Mouse (Mus musculus): Measurements from ENCODE around the gene Castor2. TPM values are rescaled to one million over a fixed set of nuclear protein-coding genes. Genes with fewer than 3 reads are reported as not detected.

Gene Castor2
- total RNA-seq (2022), result 10 to 100 TPM; 18.4 to 37.2 (median 23.6) TPM

DNA sequence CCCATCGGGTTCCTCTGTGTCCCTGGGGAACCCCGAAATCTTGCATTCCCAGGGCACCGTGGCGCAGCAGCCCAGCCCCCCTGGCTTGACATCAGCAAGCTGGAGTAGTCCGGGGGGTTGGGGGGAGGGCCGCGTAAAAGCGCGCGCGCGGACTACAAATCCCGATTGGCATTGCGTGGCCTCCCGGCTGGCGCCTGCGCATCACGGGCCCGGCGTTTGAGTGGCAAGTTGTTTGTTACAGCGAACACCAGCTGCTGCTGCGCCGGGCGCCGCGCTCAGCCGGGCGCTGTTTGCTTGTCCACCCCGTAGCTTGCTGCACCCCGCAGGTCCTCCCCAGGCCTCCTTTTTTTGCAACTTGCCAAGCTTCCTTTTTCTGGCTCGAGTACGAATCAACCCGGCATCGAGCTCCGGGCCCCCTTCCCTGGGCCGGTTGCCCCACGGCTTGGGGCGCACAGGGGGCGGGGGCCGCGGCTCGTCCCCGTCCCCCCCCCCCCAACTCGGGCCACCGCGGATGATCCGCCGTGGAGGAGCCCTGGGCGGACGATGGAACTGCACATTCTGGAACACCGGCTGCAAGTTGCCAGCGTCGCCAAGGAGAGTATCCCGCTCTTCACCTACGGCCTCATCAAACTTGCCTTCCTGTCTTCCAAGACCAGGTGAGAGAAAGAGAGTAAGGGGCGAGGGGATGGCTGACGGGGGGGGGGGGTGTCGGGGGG lies at the start of gene Castor2:
TSS of gene Castor2 (plus strand) at position 216 of the 716 bp plus-strand sequence.
- peak; percentile 91 for DNase-seq

DNA sequence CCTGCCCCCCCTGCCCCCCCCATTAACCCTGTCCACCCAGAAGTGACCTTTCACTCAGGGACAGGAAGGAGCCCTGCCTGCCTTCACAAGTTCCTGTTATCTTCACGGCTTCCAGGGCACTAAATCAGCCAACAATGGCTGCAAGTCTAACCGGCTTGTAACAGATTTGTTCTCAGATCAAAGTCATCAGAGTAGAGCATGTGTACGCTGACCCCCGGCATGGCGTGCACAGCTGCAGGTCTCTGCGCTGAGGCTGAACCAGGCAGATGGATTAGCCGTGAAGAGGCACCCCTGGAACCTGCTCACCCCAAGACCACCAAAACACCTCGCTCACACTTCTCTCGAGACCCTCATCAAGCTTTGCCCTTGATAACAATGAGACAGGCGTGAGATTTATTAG lies 48.8 kb upstream of the Castor2 start:
- DNase-seq, result no peak

DNA sequence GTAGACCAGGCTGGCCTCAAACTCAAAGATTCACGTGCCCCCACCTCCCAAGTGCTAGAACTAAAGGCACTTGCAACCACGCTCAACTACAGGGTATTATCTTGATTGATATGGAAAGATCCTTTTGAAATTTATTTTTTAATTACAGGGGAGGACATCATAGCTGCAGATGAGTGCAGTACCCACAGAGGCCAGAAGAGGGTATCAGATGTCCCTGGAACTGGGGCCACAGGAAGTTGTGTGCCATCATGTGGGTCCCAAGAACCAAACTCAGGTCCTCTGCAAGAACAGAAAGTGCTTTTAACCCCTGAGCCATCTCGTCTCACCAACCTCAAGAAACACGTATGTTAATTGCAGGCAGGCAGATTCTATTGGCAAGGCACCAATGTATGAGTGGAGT lies 46.9 kb upstream of the Castor2 start:
- no peak for DNase-seq

DNA sequence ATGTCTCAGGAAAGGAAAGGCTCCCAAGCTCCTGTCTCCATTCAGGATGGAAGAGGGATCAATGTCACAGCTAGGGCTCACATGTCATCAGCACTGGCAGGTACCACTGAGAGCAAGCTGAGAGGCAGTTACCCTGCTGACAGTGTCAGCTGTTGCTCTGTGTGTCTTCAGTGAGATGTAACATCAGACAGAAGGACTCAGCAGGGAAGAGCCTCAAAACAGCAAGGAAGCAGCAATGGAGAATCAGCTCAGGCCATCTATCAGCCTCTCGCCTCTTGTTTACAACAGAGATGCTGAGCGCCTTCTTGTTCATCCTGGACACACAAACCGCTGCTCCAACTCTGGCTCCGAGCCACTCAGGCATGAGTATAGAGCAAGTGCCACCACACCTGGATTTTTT lies 45.0 kb upstream of the Castor2 start:
- no peak for DNase-seq

DNA sequence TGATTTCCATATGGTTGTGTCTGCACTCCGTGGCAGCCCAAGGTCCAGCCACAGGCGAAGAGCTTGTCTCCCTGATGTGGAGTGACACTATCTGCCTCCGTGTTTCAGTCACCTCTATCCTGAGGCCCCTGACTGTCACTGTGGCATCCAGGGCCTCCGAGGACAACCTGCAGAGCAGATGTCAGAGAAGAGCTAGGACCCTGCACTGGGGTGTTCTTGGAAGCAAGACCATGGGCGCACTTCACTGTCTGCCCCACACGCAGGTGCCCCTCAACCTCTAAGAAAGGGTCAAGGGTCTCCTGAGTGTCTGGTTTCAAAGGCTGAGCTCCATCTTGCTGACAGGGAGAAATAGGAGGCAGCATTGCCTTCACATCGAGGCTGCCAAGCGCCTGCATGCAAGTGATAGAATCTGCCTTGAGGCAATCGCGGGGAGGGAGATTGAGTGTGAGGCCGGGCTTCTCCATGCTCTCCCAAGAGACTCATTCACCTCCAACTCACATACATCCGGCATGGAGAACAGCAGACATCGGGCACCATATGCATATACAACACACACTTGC lies 40.6 kb upstream of the Castor2 start:
- no peak for DNase-seq

DNA sequence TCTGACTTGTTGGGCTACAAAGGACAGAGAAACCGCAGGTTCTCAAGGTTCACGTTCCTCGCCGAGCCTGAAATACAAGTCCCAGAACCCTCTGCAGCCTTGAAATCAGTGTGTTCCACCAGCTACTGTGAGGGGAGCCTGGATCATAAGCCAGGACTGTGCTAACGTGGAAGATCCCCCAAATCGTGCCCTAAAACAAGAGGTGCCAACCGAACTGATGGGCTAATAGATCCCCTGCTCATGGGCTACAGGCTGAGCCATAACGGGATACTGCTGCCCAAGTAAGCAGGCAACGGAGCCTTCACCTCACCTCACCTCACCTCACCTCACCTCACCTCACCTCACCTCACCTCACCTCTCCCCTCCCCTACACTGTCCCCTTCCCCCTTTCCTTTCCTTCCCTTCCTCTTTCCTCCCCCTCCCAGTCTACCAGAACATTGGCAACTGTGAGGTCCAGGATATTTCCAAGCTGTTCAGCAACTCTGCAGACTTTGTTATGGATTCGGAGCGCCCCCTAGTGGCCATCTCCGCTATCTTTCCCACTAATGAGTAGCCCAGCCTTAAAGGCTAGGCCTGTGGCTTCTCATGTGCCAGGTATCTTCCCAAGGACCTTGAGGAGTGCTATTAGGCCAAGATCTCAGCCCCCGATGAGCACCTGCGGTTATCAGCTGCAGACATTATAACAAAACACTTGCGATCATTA lies 36.0 kb upstream of the Castor2 start:
- peak; percentile 38 for DNase-seq

DNA sequence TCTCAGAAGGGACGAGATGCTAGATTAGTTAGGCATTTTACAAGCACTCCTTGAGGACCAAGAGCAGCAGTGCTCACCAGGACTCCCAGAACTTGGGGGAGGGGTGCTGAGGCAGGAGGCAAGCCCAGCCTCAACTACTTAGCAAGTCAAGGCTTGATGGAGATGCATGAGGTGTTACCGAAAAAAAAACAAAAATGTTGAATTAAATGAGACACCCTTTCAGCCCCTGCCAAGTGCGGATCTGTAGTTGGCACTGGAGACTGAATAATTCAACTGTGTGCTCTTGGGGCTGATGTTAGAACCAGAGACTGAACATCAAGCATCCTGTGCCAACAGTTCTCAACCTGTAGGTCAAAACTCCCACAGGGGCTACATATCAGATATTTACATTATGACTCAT lies 33.2 kb upstream of the Castor2 start:
- DNase-seq, result no peak

DNA sequence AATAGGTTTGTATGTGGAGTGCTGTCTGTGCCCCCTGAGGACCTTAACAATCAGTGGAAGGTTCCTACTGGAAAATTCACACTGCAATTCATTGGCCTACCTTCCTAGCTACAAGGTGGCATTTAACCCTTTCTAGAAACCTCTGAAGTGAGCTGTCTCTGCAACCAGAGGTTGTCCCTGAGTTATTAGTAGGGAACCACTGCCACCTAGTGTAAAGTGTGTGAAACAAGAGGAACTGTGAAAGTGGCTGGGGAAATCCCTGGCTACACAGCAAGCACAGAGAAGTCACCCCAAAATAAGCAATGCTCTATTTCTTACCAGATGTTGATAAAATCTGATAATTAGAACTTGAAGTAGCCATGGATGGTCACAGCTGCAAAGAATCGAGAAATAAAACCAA lies 31.6 kb upstream of the Castor2 start:
- DNase-seq, result no peak

DNA sequence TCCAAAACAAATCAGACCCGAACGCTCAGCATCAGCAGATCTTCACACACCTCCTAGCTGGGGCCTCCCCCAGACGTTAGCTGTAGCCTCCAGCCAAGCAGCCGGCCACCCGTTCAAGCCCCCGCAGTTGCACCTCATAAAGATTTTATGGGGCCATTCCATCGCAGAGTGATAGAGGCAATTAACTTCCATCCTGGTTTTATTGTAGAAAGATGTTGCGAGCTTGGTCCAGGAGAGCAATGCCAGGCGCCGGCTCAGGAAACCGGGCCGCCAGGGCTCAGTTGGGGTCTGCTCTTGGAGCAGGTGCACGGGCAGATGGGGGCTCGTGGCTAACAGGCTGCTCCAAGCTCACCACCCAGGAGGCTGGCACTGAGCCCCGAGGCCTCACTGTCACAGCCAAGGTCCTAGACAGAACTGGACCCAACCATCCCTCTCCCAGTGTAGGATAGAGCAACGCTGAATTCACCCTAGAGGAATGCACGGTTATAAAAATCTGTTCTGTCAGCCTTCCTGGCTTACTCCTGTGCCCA lies 25.9 kb upstream of the Castor2 start:
- DNase-seq, result no peak

DNA sequence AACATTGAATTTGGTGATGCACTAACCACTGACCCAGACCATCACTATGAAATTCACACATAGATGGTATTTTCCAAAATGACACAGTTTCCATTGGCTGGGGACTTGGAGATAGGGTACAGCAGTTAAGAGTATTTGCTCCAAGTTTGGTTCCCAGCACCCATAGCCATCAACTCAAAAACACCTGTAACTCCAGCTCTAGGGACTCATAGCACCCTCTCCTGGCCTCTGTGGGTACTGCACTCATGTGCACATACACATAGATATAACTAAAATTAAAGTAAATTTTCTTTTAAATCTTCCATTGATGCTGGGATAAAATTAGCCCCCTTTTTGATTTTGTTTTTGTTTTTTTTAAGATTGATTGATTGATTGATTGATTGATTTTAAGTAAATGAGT lies 25.1 kb upstream of the Castor2 start:
- DNase-seq, result no peak

DNA sequence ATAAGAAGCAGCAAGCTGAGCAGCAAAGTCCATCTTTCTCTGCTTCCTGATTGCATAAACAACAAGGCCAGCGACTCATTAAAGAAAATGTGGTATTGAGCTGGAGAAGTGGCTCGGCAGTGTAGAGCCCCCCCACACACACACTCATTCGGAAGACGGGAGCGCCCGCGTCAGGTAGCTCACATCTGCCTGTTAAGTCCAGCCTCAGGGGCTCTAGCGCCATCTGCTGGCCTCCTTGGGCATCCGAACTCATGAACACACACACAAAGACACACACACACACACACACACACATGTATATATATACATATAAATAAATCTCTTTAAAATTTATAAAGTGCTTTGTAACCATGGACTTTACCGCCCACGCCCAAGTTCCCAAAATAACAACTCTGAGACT lies 23.3 kb upstream of the Castor2 start:
- no peak for DNase-seq

DNA sequence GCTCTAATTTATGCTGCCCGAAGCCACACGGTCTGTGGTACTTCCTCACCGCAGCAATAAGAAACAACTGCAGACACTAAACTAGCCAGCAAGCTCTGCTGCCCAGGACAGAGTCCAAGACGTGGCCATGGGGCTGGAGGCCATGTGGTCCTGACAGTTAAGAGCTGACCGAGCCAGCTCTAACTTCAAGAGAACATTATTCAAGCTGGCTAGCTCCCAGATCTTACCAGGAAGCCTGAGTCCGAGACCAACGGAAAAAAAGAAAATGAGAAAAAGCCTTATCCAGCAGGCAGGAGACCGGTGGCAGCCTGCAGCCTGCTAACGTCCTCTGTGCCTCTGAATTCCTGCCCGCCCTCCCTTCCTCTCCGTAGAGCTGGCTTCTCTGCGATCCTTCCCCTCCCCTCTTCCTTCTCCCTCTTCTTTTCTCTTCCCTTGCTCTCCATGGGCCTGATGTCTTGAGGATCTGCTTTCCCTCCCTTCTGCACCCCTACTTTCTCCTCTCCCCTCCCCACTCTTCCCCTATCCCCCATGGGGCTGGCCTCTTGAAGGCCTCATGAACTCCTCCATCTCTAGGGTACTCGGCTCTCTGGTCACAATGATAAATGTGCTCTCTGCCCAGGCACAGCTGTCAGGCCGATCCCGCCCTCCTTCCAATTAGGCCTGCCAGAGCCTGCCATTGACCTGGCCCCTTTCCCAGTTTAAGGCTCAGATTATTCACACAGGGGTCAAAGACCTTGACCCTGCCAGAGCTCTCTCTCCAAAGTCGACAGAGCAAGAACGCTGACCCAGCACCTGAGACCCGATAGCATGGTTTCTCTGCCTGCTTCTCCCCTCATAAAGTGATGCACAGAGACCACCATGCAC lies 18.6 kb upstream of the Castor2 start:
- peak; percentile 31 for DNase-seq

DNA sequence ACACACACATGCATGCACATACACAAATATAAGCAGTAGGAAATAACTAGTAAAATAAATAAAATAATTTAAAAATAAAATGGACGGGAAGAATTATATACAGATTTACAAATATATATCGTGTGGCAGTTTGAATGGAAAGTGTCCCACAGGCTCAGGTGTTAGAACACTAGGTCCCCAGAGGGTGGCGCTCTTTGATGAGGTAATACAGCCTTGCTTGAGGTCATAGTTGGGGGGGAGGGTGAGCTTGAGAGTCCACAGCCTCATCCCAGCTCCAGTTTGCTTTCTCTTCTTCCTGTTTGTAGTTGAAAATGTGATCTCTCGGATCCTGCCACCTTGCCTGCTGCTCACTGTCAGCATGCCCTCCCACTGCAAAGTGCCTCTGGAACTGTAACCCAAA lies 14.3 kb upstream of the Castor2 start:
- no peak for DNase-seq

DNA sequence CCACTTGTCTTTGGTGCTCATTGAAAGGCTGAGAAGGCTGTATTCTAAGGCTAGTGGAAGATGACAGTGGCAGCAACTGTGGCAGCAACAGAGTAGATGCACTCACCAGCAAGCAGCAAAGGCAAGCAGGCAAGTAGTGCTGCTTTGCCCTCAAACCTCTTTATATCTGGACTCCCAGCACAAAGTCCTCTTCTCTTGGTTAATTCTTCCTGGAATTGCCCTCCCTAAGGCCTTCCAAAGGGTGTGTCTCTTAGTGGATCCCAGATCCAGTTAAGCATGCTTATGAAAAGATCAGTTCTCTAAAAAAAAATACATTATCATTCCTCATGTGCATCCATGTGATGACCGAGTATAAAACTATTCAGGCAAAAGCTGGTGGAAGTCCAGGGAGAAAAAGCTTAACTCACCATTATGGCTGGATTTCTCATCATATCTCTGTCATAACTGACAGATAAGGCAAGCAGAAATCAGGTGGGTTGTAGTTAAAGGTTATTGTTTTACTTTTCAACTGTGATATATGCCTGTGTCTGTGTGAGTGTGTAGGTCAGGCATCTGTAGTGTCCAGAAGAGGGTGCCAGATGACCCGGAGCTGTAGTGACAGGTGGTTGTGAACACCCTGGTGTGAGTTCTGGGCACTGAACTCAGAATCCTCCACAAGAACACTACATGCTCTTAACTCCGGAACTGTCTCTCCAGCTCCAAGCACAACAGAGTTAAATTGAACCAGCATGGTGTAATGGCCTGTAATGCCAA lies 13.4 kb upstream of the Castor2 start:
- DNase-seq, result no peak

DNA sequence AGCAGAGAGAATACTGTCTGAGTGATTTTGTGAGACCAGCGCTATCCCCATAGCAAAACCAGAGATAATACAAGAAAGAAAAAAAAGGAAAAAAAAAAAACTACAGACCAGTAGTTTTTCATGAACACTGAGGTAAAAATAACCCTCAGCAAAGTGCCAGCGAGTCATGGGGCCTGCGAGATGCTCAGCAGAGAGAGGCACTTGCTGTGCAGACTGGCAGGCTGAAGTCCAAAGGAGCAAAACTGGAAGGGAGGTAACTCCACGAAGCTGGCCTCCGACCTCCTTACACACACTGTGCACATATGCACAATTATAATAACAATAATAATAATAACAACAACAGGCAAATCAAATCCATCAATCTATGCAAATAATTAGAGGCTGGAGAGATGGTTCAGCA lies 12.3 kb upstream of the Castor2 start:
- DNase-seq, result no peak

DNA sequence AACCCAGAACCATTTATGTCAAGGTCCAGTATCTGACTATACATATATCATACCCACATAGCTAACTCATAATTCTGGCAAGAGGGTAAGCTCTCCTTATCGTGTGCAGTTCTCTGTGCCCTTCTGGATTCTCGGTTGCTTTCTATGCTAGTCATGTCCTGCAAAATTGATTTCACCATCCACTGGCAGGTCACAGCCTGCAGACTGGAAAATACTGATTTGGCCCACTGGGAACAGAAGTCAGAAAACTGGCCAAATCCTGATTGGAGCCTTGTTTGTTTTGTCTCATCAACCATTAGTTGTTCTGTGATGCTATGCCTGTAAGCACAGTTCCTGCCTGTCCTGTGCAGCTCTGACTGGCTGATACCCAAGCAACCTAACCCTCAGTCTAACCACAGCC lies 3.7 kb upstream of the Castor2 start:
- no peak for DNase-seq

DNA sequence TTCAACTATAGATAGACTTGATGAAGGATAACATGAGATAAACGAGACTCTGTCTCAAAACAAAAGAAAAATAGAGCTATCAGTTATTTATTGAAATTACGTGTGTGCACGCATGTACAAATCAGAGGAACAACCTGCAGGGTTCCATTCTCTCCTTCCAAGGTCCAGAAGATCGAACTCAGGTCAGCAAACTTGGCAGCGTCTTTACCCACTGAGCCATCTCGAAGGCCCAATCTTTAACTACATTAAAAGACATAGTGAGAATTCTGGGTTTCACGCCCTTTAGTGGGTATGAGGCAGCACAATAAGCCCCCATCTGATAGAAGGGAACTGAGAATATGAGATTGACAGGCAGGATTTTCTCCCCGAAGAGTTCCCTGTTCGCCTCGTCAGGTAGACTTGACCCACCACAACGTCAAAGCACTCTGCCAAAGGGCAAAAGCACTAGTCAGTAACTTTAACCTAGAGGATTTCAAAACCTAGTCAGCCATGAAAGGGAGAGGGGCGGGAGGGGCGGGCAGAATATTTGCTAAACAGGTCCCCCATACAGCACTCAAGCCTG lies 1.1 kb upstream of the Castor2 start:
- no peak for DNase-seq

DNA sequence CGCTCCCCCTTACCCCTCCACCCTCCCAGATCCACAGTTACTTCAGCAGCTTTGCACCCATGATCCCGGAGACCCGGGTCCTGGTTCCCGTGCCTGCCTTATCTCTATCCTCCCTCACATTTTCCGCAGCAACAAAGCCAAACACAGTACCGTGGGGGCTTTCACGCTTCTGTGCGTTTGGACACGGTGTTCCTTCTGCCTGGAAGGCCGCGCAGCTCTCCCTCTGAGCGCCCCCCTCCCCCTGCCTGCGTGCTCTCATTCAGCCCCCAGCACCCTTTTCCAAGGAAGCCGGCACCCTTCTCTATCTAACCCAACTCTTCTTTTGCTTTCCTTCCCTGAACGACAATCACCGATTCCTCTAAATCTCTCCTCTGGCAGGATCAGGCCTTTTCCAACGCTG lies 535 bp upstream of the Castor2 start:
- DNase-seq, result no peak

DNA sequence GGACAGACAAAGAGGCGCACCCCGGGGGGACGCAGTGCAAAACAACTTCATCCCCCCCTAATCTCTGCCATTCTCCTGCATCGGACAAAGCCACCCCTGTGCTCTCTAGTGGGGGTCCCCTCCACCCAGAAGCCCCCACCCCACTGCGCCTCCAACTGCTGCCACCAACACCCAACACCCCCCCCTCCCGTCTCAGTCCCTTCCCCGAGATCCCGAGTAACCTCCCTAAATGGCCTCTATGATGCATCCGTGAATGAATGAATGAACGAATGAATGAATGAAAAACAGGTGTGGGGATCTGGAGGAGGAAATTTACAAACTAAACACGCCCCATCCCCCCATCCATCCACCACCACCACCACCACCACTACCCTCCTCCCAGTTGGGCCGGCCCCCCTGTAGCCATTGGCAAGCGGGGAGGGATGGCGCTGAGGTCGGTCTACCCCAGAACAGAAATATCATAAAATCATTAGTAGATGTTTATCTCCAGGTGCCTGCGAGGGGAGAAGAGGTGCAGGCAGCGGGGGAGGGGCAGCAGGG lies 791 bp downstream of the Castor2 start:
- DNase-seq, result no peak

DNA sequence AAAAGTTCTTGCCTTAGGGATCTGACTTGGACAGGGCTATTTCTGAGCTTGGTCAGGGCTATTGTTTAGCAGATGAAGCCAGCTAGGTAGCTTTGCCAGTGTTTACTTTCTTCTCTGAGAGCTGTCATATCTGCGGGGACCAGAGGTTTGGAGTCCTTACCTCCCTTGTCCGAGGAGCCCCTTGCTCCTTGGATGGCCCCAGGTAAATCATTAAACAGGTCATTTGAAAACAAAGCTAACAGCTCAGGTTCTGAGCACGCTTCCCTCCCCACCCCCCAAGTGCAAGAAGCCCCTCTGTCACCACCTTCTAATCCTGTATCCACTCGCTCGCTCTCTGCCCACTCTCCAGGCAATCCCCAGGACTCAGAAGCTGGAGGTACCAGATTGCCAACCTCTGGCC lies 1.8 kb downstream of the Castor2 start:
- DNase-seq, result no peak

DNA sequence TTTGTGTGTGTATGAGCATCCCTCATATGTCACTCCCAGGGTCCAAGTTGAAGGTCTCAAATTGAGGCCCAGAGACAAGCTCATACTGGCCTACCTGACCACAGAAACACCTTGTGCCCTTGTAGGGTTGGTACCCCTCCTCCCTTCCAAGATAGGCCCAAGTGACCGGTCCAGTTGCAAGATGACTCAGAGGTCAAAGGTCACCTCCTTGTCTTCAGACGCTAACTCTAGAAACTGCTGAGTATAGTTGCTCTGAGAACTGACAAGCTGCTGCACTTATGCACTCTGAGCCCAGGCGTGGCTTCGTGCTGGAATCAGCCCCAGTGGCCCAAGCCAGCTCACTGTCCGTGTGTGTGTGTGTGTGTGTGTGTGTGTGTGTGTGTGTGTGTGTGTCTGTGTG lies 2.4 kb downstream of the Castor2 start:
- no peak for DNase-seq

All from adrenal gland, adult 8-10 months (tissue).